Mouse (Mus musculus) G1E-ER4 (cell line): ENCODE results near the gene Olfr1505. TPM values are rescaled to one million over a fixed set of nuclear protein-coding genes. Genes with fewer than 3 reads are reported as not detected.

Experiments
- GATA1 ChIP-seq: IDR thresholded peaks from one replicate; pipeline ENCODE4 v1.8.0; 2012; ENCODE audit warnings: low read length, inconsistent platforms
- polyA plus RNA-seq: library from polyadenylated mRNA; stranded (reverse); fragments of >175 nt; gene quantifications from 2 replicates; pipeline ENCODE4 v1.2.3, GENCODE M21; 2012

Olfr1505 gene
- polyA plus RNA-seq = not detected in 2 replicates

- TF ChIP-seq GATA1 = no peak
Observed at GRCm38 (mm10) chr19:13913230-13913629, at the start of gene Olfr1505. Gene Olfr1505 (plus strand): TSS chr19:13913530.

DNA sequence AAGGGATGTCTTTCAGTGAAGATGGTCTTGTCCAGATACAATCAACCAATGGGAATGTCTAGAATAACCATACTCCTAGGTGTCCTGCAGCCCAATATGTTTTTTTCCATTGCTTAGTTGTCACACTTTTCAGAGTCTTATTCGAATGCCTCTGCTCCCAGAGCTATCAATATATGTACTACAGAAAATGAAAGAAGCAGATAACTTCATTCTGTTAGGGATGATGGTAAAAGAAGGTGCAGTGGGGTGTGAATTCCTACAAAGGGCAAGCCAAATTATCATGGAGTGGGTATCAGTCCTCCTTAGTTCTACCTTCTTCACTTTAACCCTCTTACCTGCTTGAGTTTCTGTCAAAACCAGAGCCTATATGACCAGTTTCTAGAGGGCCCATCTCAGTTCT lies 15.5 kb upstream of the Olfr1505 start, which contains the start of gene Olfr1504:
Gene Olfr1504, minus strand, starts transcription at position 101 of the 400 bp plus-strand sequence.
- TF ChIP-seq GATA1 = no peak

Other genes with a start within 250 kb of the Olfr1505 start
- gene Olfr1491, start 216.3 kb upstream of the Olfr1505 start, polyA plus RNA-seq = not detected in 2 replicates
- not detected in 2 replicates for gene Olfr1493-ps1, start 190.3 kb upstream of the Olfr1505 start, polyA plus RNA-seq
- gene Olfr1494, start 173.8 kb upstream of the Olfr1505 start, polyA plus RNA-seq = not detected in 2 replicates
- not detected in 2 replicates for gene Olfr1495, start 148.9 kb upstream of the Olfr1505 start, polyA plus RNA-seq
- not detected in 2 replicates for gene Olfr1496, start 135.7 kb upstream of the Olfr1505 start, polyA plus RNA-seq
- gene Olfr1497, start 115.3 kb upstream of the Olfr1505 start, polyA plus RNA-seq = not detected in 2 replicates
- not detected in 2 replicates for gene Olfr1499, start 94.1 kb upstream of the Olfr1505 start, polyA plus RNA-seq
- not detected in 2 replicates for gene Olfr1500, start 83.0 kb upstream of the Olfr1505 start, polyA plus RNA-seq
- not detected in 2 replicates for gene Olfr1501, start 62.8 kb upstream of the Olfr1505 start, polyA plus RNA-seq
- not detected in 2 replicates for gene Olfr1502, start 51.7 kb upstream of the Olfr1505 start, polyA plus RNA-seq
- gene Olfr1504, start 15.6 kb upstream of the Olfr1505 start, polyA plus RNA-seq = not detected in 2 replicates